17 mouse cellular contexts compared by ENCODE assay signal in genomic region chrX:107178742-107179141, GRCm38 (mm10). TPM values are rescaled to one million over a fixed set of nuclear protein-coding genes. Genes with fewer than 3 reads are reported as not detected.
DNase-seq lines count a peak whose midpoint lies in the region; ATAC-seq lines count a peak whose summit lies in the region.
"Had no signal": no experiment of that assay in that cellular context is flagged by ENCODE, and none has a peak within 500 bp of the region (broad histone marks: within the 10 kb centered on the region; RNA-seq: fewer than 3 reads in every experiment).

No protein-coding gene starts in this region.

- peak; percentile 71 for ATAC-seq in inflammation-experienced regulatory T-cells, adult 6 months
- ATAC-seq: forebrain, embryonic 16.5 days; intestine, embryonic 16.5 days had no signal

- peak; percentile 19 for DNase-seq in lung, postnatal 36 days
- DNase-seq in lung, postnatal 14 days: no peak
- DNase-seq in T-cell, adult 2 months (ENCODE audit: low spot score): peak; percentile 1
- no peak for DNase-seq in heart, postnatal 4 days
- DNase-seq in right cerebral cortex, adult 2 months (ENCODE audit: low spot score in 2 of 2): no peak
- no peak for DNase-seq in kidney, postnatal 25 days
- DNase-seq: adrenal gland, adult 8-10 months; cerebellum, adult 18-20 months; heart, adult 11 months; kidney, postnatal 10 days; liver, embryonic 13.5 days; lung, postnatal 4 days; midbrain, embryonic 14.5 days; right cerebral cortex, postnatal 25 days had no signal

RNA-seq across cellular contexts. Expression of gene P2ry10b, which starts 30.0 kb away (rescaled TPM):
- 10 to 100 TPM in 1 of 3 experiments, 1 to 10 TPM in 2; 5.1 to 10.1 (median 8.5) TPM for polyA plus RNA-seq in inflammation-experienced regulatory T-cells, adult 6 months (2017; shearing (Covaris generic))
- 1 to 10 TPM; 2.4 to 2.7 TPM for total RNA-seq in heart, postnatal 4 days (2021)

Comparison
In these comparisons a context has a peak if more than half of its experiments do, and no peak if none do; other contexts are left out.
1. DNase-seq: peak in lung, postnatal 36 days (single experiment) and T-cell, adult 2 months (single experiment); none in lung, postnatal 14 days (single experiment), heart, postnatal 4 days (single experiment), right cerebral cortex, adult 2 months (0 of 2) and kidney, postnatal 25 days (0 of 2).